ENCODE assay signal across 20 mouse cellular contexts in genomic region chr5:134148153-134148552, GRCm38 (mm10). TPM values are rescaled to one million over a fixed set of nuclear protein-coding genes. Genes with fewer than 3 reads are reported as not detected.
DNase-seq lines count a peak whose midpoint lies in the region; ATAC-seq and TF ChIP-seq lines count a peak whose summit lies in the region.
"Had no signal": no experiment of that assay in that cellular context is flagged by ENCODE, and none has a peak within 500 bp of the region (broad histone marks: within the 10 kb centered on the region; RNA-seq: fewer than 3 reads in every experiment).

No protein-coding gene starts in this region.

- peaks cover 31% of the 10 kb centered on the region for H3K36me3 ChIP-seq in heart, postnatal 0 days (replicated peaks; ENCODE audit: control insufficient read depth, insufficient read depth, low read length)

- peaks cover 4% of the 10 kb centered on the region; the same call in 1 of the 2 replicates for H3K4me1 ChIP-seq in heart, postnatal 0 days (ENCODE audit: control insufficient read depth, insufficient read depth)
- H3K4me1 ChIP-seq: hindbrain, embryonic 12.5 days; liver, embryonic 12.5 days had no signal

- H3K9me3 ChIP-seq in heart, postnatal 0 days (replicated peaks; ENCODE audit: control insufficient read depth, low read length) = no peaks in the 10 kb centered on the region; the same call in 1 of the 2 replicates
- H3K9me3 ChIP-seq: kidney, embryonic 15.5 days; liver, embryonic 12.5 days had no signal

- H3K4me2 ChIP-seq in heart, postnatal 0 days (ENCODE audit: low read depth, low read length) = no peak overlapping the region
- H3K4me2 ChIP-seq: hindbrain, embryonic 12.5 days; kidney, embryonic 15.5 days; liver, embryonic 12.5 days; midbrain, embryonic 11.5 days had no signal

- H3K9ac ChIP-seq in heart, postnatal 0 days (replicated peaks; ENCODE audit: low read depth, low read length) = no peak overlapping the region; the same call in 1 of the 2 replicates
- H3K9ac ChIP-seq: forebrain, postnatal 0 days; hindbrain, embryonic 12.5 days; kidney, embryonic 15.5 days; liver, embryonic 12.5 days had no signal

- TF ChIP-seq EP300 in heart, postnatal 0 days (IDR thresholded peaks at IDR 0.05; ENCODE audit: low read depth) = no peak

- no peak overlapping the region for H3K4me3 ChIP-seq in heart, postnatal 0 days (ENCODE audit: low read depth, low read length)
- H3K4me3 ChIP-seq in left cerebral cortex, adult 2 months = no peak overlapping the region
- H3K4me3 ChIP-seq: hindbrain, embryonic 12.5 days; kidney, embryonic 15.5 days; liver, embryonic 12.5 days had no signal

- no peak for DNase-seq in heart, postnatal 0 days (ENCODE audit: low spot score)
- no peak for DNase-seq in heart, adult 8-10 months (ENCODE audit: low spot score)
- peak; percentile 15 for DNase-seq in brain, adult 2 months (ENCODE audit: low read depth, low spot score)
- peak; percentile 20 for DNase-seq in gastrocnemius, postnatal 10 days
- DNase-seq in heart, postnatal 25 days (ENCODE audit: low spot score) = peak; percentile 13
- no peak for DNase-seq in left cerebral cortex, adult 2 months (ENCODE audit: extremely low spot score in 1 of 2, low spot score in 2 of 2)
- DNase-seq in neural tube, embryonic 10.5 days (ENCODE audit: extremely low spot score, low spot score) = no peak
- DNase-seq: adrenal gland, postnatal 36 days; cerebellum, adult 11 months; forebrain, postnatal 0 days; lung, adult 2 months; thymus, adult 2 months had no signal

- TF ChIP-seq CTCF in heart, postnatal 0 days (IDR thresholded peaks at IDR 0.05; ENCODE audit: low read depth) = no peak
- TF ChIP-seq CTCF in left cerebral cortex, adult 2 months (IDR thresholded peaks at IDR 0.05) = no peak

- peak overlapping the region; percentile 25; the same call in 1 of the 2 replicates for H3K27ac ChIP-seq in heart, postnatal 0 days (ENCODE audit: low read depth)
- H3K27ac ChIP-seq in left cerebral cortex, adult 2 months = no peak overlapping the region
- H3K27ac ChIP-seq: hindbrain, embryonic 12.5 days; liver, embryonic 12.5 days; macrophage; stomach, postnatal 0 days had no signal

- H3K27me3 ChIP-seq in heart, postnatal 0 days (ENCODE audit: control insufficient read depth, insufficient read depth, low read length) = no peaks in the 10 kb centered on the region
- H3K27me3 ChIP-seq: hindbrain, embryonic 12.5 days; kidney, embryonic 15.5 days; liver, embryonic 12.5 days had no signal

- WGBS in heart, postnatal 0 days = 77% methylated on average over 4 of the region's 4 CpGs

- no peak for ATAC-seq in heart, postnatal 0 days (ENCODE audit: insufficient read depth, low read depth)
- ATAC-seq in granulocyte monocyte progenitor cell, adult 5-6 weeks (replicated peaks; ENCODE audit: poor library complexity, severe bottlenecking) = no peak
- ATAC-seq: forebrain, postnatal 0 days; intestine, postnatal 0 days; liver, embryonic 12.5 days had no signal

- intact Hi-C loops in heart, postnatal 25 days (cut with DNase I) = no loop called here
- intact Hi-C loops in left cerebral cortex, adult 2 months (cut with DNase I) = no loop called here

RNA-seq across cellular contexts. Expression of gene Rcc1l, which starts 28.4 kb away (rescaled TPM):
- total RNA-seq in heart, postnatal 0 days (2014; rRNA removed; ENCODE audit: low replicate concordance) = 19.7 and 23.5 TPM in 2 replicates
- 19.5 and 22.1 TPM in 2 replicates for polyA plus RNA-seq in heart, postnatal 0 days (2015; fragmentation: Nextera tagmentation; extraction: Ambion mirVana)
- 10 to 100 TPM; 32.2 to 40.2 (median 33.8) TPM for total RNA-seq in heart, adult 8-10 months (2022)
- 10 to 100 TPM; 17.2 to 17.4 TPM for total RNA-seq in gastrocnemius, postnatal 10 days (2021)
- total RNA-seq in heart, postnatal 25 days (2021) = 10 to 100 TPM; 27.6 to 30.5 TPM
- total RNA-seq in left cerebral cortex, adult 2 months (2021) = 10 to 100 TPM; 15.4 to 19.2 TPM
- 22.9 and 25.7 TPM in 2 replicates for total RNA-seq in granulocyte monocyte progenitor cell, adult 5-6 weeks (2014; fragmentation: Nextera tagmentation)
- 8.7 and 9.7 TPM in 2 replicates for total RNA-seq in granulocyte monocyte progenitor cell, adult 5-6 weeks (2017)

RNA-seq across cellular contexts. Expression of gene Gtf2ird2, which starts 35.7 kb away (rescaled TPM):
- 4.9 and 25.1 TPM in 2 replicates for total RNA-seq in heart, postnatal 0 days (2014; rRNA removed; ENCODE audit: low replicate concordance)
- polyA plus RNA-seq in heart, postnatal 0 days (2015; fragmentation: Nextera tagmentation; extraction: Ambion mirVana) = 4.0 and 4.2 TPM in 2 replicates
- 1 to 10 TPM; 4.8 to 7.8 (median 5.8) TPM for total RNA-seq in heart, adult 8-10 months (2022)
- 1 to 10 TPM; 6.1 to 7.2 TPM for total RNA-seq in gastrocnemius, postnatal 10 days (2021)
- total RNA-seq in heart, postnatal 25 days (2021) = 1 to 10 TPM; 4.0 to 5.1 TPM
- 10 to 100 TPM; 17.7 to 20.1 TPM for total RNA-seq in left cerebral cortex, adult 2 months (2021)
- total RNA-seq in granulocyte monocyte progenitor cell, adult 5-6 weeks (2014; fragmentation: Nextera tagmentation) = 1.3 and 15.1 TPM in 2 replicates
- 3.9 and 5.0 TPM in 2 replicates for total RNA-seq in granulocyte monocyte progenitor cell, adult 5-6 weeks (2017)

RNA-seq across cellular contexts. Expression of gene Castor2, which starts 48.6 kb away (rescaled TPM):
- 3.9 and 6.3 TPM in 2 replicates for total RNA-seq in heart, postnatal 0 days (2014; rRNA removed; ENCODE audit: low replicate concordance)
- polyA plus RNA-seq in heart, postnatal 0 days (2015; fragmentation: Nextera tagmentation; extraction: Ambion mirVana) = 5.2 and 5.5 TPM in 2 replicates
- total RNA-seq in heart, adult 8-10 months (2022) = 10 to 100 TPM; 21.6 to 32.9 (median 25.9) TPM
- 10 to 100 TPM; 63.2 to 63.5 TPM for total RNA-seq in gastrocnemius, postnatal 10 days (2021)
- total RNA-seq in heart, postnatal 25 days (2021) = 10 to 100 TPM; 24.0 to 28.7 TPM
- total RNA-seq in left cerebral cortex, adult 2 months (2021) = 10 to 100 TPM; 86.7 to 93.1 TPM
- 1.2 and 1.3 TPM in 2 replicates for total RNA-seq in granulocyte monocyte progenitor cell, adult 5-6 weeks (2014; fragmentation: Nextera tagmentation)
- total RNA-seq in granulocyte monocyte progenitor cell, adult 5-6 weeks (2017) = 0.30 and 3.0 TPM in 2 replicates

Comparison
In these comparisons a context has a peak if more than half of its experiments do, and no peak if none do; other contexts are left out.
1. DNase-seq: peak in brain, adult 2 months (single experiment), gastrocnemius, postnatal 10 days (single experiment) and heart, postnatal 25 days (single experiment); none in heart, postnatal 0 days (single experiment), heart, adult 8-10 months (single experiment), left cerebral cortex, adult 2 months (0 of 2) and neural tube, embryonic 10.5 days (single experiment).